Mouse (Mus musculus) stomach, postnatal 0 days (tissue): Measurements from ENCODE around the gene Ube2n.

Experiments used
- CTCF ChIP-seq: IDR thresholded peaks from 2 replicates; pipeline ENCODE4 v1.5.1; 2016; ENCODE audit warnings: antibody characterized with exemption, low read depth, mild to moderate bottlenecking, moderate library complexity
- EP300 ChIP-seq: optimal IDR thresholded peaks from 2 replicates; pipeline ENCODE3; 2016; ENCODE audit warnings: antibody characterized with exemption

DNA sequence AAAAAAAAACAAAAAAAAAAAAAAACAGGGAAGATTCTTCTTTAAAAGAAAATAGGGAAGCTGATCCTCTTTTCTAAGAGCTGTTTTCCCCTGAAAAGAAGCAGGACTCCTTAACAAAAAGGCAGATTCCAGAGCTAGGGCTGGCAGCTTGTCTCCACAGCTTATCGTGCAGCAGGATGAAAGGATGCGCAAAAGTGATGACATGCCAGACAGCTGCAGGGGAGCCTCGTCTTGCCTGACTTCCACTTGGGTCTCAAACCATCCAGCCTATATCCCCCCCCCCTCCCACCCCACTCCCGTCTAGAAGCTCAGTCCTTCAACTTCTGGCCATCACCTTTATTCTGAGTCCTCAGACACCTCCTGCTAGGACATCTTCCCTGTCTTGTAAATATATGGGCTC is 46.1 kb upstream of the Ube2n start:
- TF ChIP-seq EP300 (no peak), CTCF (no peak)
